19 mouse cellular contexts compared by ENCODE assay signal in genomic region chr2:115685250-115685649, GRCm38 (mm10).
"Had no signal": no experiment of that assay in that cellular context is flagged by ENCODE, and none has a peak within 500 bp of the region (broad histone marks: within the 10 kb centered on the region; RNA-seq: fewer than 3 reads in every experiment).

No protein-coding gene starts in this region.

- H3K36me3 ChIP-seq: lung, embryonic 15.5 days; neural tube, embryonic 13.5 days; neural tube, embryonic 15.5 days; stomach, embryonic 15.5 days had no signal

- DNase-seq: lung, adult 2 months; lung, postnatal 14 days; lung, postnatal 36 days; midbrain, embryonic 14.5 days; right cerebral cortex, postnatal 14 days; thymus, adult 2 months; thymus, postnatal 25 days; thymus, postnatal 4 days had no signal

- H3K4me2 ChIP-seq: lung, embryonic 15.5 days; midbrain, embryonic 11.5 days; neural tube, embryonic 13.5 days; neural tube, embryonic 15.5 days; stomach, embryonic 15.5 days had no signal

- H3K9ac ChIP-seq: lung, embryonic 15.5 days; neural tube, embryonic 13.5 days; neural tube, embryonic 15.5 days; stomach, embryonic 15.5 days had no signal

- H3K27me3 ChIP-seq: lung, embryonic 15.5 days; megakaryocyte, embryonic 14.5 days; neural tube, embryonic 13.5 days; neural tube, embryonic 15.5 days; stomach, embryonic 15.5 days had no signal

- ATAC-seq: lung, postnatal 0 days; midbrain, embryonic 16.5 days had no signal

- H3K27ac ChIP-seq: lung, embryonic 15.5 days; macrophage; neural tube, embryonic 13.5 days; neural tube, embryonic 15.5 days; stomach, embryonic 15.5 days; stomach, postnatal 0 days had no signal

- H3K9me3 ChIP-seq: lung, embryonic 15.5 days; megakaryocyte, embryonic 14.5 days; neural tube, embryonic 13.5 days; neural tube, embryonic 15.5 days; stomach, embryonic 15.5 days had no signal

- H3K4me1 ChIP-seq: lung, embryonic 15.5 days; stomach, embryonic 15.5 days had no signal

- H3K4me3 ChIP-seq: lung, embryonic 15.5 days; megakaryocyte, embryonic 14.5 days; myocyte; neural tube, embryonic 13.5 days; neural tube, embryonic 15.5 days; stomach, embryonic 15.5 days had no signal
